Mouse (Mus musculus) liver, embryonic 14.5 days (tissue): ENCODE measurements around the gene Pla2g4f. TPM values are rescaled to one million over a fixed set of nuclear protein-coding genes. Genes with fewer than 3 reads are reported as not detected.

ENCODE experiments used
- ATAC-seq: fragments of 200-750 bp; cut with Nextera tagmentation; 2 replicates; pipeline ENCODE4 v1.8.0; 2017; ENCODE audit warnings: moderate number of reproducible peaks, mild to moderate bottlenecking, moderate library complexity; ENCODE audit not compliant: insufficient read depth
- DNase-seq, 3 experiments: peaks; one replicate each; pipeline ENCODE4 v3.0.0-alpha.2; 2012 to 2013; ENCODE audit warnings: low read depth in 3 of 3, low spot score in 3 of 3
- H3K27ac ChIP-seq: fragments of 300-500 bp; sonication (generic); 2 replicates; pipeline ENCODE4 v1.5.1; 2014; ENCODE audit warnings: moderate library complexity, mild to moderate bottlenecking, control low read depth, inconsistent platforms
- H3K27me3 ChIP-seq: fragments of 300-500 bp; sonication (generic); 2 replicates; pipeline ENCODE4 v1.6.1; 2014; ENCODE audit warnings: mild to moderate bottlenecking, low read length, moderate library complexity; ENCODE audit not compliant: control insufficient read depth, insufficient read depth
- H3K36me3 ChIP-seq: fragments of 300-500 bp; sonication (generic); replicated peaks from 2 replicates; pipeline ENCODE4 v1.6.1; 2014; ENCODE audit warnings: low read depth; ENCODE audit not compliant: control insufficient read depth, insufficient read depth
- H3K4me1 ChIP-seq, 2 experiments: fragments of 200-500 bp in 1 of 2; fragments of 300-500 bp in 1 of 2; sonication (generic) in 1 of 2; replicated peaks; 2 replicates each; pipeline ENCODE4 v1.6.1; 2012 to 2014; ENCODE audit warnings: antibody characterized with exemption in 1 of 2, inconsistent platforms in 1 of 2, low read length in 1 of 2; ENCODE audit not compliant: control insufficient read depth in 2 of 2, insufficient read depth in 2 of 2
- H3K4me2 ChIP-seq: fragments of 300-500 bp; sonication (generic); 2 replicates; pipeline ENCODE4 v1.6.1; 2014; ENCODE audit warnings: low read depth, mild to moderate bottlenecking, control low read depth, moderate library complexity
- H3K4me3 ChIP-seq, 2 experiments: fragments of 200-500 bp in 1 of 2; fragments of 300-500 bp in 1 of 2; sonication (generic) in 1 of 2; 2 replicates each; pipeline ENCODE4 v1.5.1; 2012 to 2014; ENCODE audit warnings: low read depth in 2 of 2, low read length in 2 of 2, mild to moderate bottlenecking in 2 of 2, control low read depth in 1 of 2, inconsistent platforms in 1 of 2, moderate library complexity in 1 of 2; ENCODE audit not compliant: insufficient read depth in 1 of 2
- H3K9ac ChIP-seq: fragments of 300-500 bp; sonication (generic); replicated peaks from 2 replicates; pipeline ENCODE4 v1.6.1; 2014; ENCODE audit warnings: mild to moderate bottlenecking, control low read depth, moderate library complexity
- H3K9me3 ChIP-seq: fragments of 300-500 bp; sonication (generic); 2 replicates; pipeline ENCODE4 v1.6.1; 2016; ENCODE audit warnings: low read length, mixed read lengths; ENCODE audit not compliant: control insufficient read depth
- CTCF ChIP-seq: IDR thresholded peaks from 2 replicates; pipeline ENCODE4 v1.5.1; 2016; ENCODE audit warnings: antibody characterized with exemption, low read depth, control low read depth
- EP300 ChIP-seq: IDR thresholded peaks from 2 replicates; pipeline ENCODE4 v1.6.1; 2016; ENCODE audit warnings: antibody characterized with exemption, low read depth
- WGBS: fragments of 180-500 bp; shearing (Covaris S2); extraction: QIAGEN DNeasy Blood & Tissue Kit; methylation state at CpG from one replicate; pipeline ENCODE4 v1.1.7; 2014; ENCODE audit not compliant: insufficient replicate concordance; 5-methylcytosine and 5-hydroxymethylcytosine counted together
- polyA plus RNA-seq, 2 experiments: library from polyadenylated mRNA; depleted of rRNA in 1 of 2; stranded (reverse) in 1 of 2; unstranded in 1 of 2; fragments of >200 nt; fragmentation: Nextera tagmentation in 1 of 2; extraction: Ambion mirVana in 1 of 2; gene quantifications; 2 replicates each; pipeline versions ENCODE4 v1.2.1 to v1.2.3; 2012 to 2014

Gene Pla2g4f
- polyA plus RNA-seq, 2 experiments: not detected

DNA sequence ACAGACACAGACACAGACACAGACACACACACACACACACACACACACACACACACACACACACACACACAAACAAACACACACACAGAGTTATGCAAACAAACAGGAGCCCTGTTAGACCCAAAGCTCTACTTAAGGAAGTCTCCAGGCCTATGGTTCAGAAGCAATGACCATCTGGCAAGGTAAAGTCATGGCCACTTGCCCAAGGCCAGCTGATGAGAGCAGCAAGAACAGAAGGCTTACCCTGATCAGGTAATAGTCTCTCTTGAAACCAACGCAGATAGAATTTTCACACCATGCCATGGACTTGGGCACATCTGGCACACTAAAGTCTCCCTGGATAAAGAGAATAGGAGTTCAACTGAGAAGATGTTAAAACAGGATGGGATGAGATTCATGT, 27.8 kb upstream of the Pla2g4f start:
- DNase-seq (no peak), ATAC-seq (no peak)
- H3K9ac ChIP-seq: no peak overlapping the region
- WGBS: 71% methylated on average over 1 of the region's 1 CpGs
- no peak overlapping the region for H3K4me2 ChIP-seq
- H3K27me3 ChIP-seq: no peaks in the 10 kb centered on the region
- H3K4me1 ChIP-seq: no peaks in the 10 kb centered on the region
- H3K4me3 ChIP-seq: no peak overlapping the region
- H3K36me3 ChIP-seq: peaks cover 23% of the 10 kb centered on the region
- H3K27ac ChIP-seq: no peak overlapping the region
- no peak for TF ChIP-seq CTCF
- TF ChIP-seq EP300: no peak
- H3K9me3 ChIP-seq: no peaks in the 10 kb centered on the region

DNA sequence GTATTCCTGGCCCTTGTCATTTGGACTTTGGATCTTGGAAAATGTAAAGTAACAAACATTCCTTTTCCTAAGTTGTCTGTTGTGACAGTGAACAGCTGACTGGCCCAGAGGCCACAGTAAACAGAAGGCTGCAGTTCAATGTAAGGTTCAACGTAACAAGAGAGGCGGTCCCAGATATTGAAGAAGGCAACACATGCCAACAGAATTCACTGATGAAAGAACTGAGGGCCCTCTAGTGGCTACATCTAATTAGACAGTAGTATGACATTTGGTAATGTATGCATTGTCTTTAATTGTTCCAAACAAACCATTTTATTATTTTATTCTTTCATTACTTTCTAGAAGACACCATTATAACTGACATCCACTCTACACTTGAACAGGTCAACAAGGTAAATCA, 23.9 kb upstream of the Pla2g4f start:
- TF ChIP-seq CTCF (peak; percentile 23; the same call in 1 of the 2 replicates), EP300 (no peak)
- ATAC-seq (no peak), DNase-seq (no peak)
- no peaks in the 10 kb centered on the region for H3K9me3 ChIP-seq
- H3K36me3 ChIP-seq: peaks cover 17% of the 10 kb centered on the region
- WGBS: 62% methylated on average over 2 of the region's 2 CpGs
- no peak overlapping the region for H3K4me3 ChIP-seq
- H3K4me2 ChIP-seq: no peak overlapping the region
- no peak overlapping the region for H3K27ac ChIP-seq
- no peak overlapping the region for H3K9ac ChIP-seq
- no peaks in the 10 kb centered on the region for H3K27me3 ChIP-seq
- H3K4me1 ChIP-seq: no peaks in the 10 kb centered on the region

DNA sequence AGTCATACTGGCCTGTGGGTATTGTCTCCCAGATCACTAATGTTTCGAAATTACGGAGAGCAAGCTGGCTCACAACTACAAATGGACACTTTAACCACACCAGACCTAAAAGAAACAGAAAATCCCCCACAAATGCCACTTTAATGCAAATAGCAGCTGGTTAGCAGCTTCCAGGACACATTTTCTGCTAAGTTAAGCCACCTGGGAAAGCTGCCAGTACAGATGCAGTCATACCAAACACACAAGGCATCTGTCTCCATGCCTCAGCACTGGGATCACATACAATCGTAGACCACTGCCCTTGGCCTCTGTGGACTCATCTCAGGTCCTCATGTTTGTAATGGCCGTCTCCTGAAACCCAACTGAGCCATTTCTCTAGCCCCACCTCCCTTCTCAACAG, 17.6 kb upstream of the Pla2g4f start:
- Histone ChIP-seq H3K27me3 (no peaks in the 10 kb centered on the region), H3K9me3 (no peaks in the 10 kb centered on the region), H3K4me1 (no peaks in the 10 kb centered on the region), H3K9ac (no peak overlapping the region), H3K27ac (no peak overlapping the region), H3K4me2 (no peak overlapping the region), H3K36me3 (peaks cover 19% of the 10 kb centered on the region), H3K4me3 (no peak overlapping the region)
- DNase-seq (no peak), ATAC-seq (no peak)
- WGBS: 70% methylated on average over 4 of the region's 4 CpGs
- TF ChIP-seq EP300 (no peak), CTCF (no peak)

DNA sequence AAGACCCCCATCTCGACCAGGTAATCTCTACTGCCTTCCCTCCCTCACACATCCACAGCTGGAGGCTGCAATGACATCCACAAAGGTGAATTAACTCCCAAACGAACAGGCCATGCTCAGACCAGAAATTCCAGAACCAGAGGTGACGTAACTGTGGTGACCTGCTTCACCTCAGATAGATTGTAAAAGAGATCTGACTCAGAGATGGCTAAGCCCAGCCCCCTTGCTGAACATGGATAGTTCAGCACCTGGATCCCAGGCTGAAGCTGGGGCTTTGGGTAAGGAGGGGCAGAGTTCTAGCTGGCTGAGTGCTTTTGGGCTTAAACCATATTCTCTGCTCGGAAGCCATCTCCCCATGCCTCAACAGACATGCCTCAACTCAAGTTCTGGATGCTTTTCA, 1.1 kb upstream of the Pla2g4f start:
- H3K4me3 ChIP-seq: no peak overlapping the region
- H3K9me3 ChIP-seq: no peaks in the 10 kb centered on the region
- H3K4me2 ChIP-seq: no peak overlapping the region
- no peak overlapping the region for H3K9ac ChIP-seq
- 59% methylated on average over 4 of the region's 4 CpGs for WGBS
- H3K36me3 ChIP-seq: no peaks in the 10 kb centered on the region
- H3K4me1 ChIP-seq: no peaks in the 10 kb centered on the region
- ATAC-seq (no peak), DNase-seq (no peak)
- TF ChIP-seq CTCF (no peak), EP300 (no peak)
- H3K27me3 ChIP-seq: no peaks in the 10 kb centered on the region
- H3K27ac ChIP-seq: no peak overlapping the region

DNA sequence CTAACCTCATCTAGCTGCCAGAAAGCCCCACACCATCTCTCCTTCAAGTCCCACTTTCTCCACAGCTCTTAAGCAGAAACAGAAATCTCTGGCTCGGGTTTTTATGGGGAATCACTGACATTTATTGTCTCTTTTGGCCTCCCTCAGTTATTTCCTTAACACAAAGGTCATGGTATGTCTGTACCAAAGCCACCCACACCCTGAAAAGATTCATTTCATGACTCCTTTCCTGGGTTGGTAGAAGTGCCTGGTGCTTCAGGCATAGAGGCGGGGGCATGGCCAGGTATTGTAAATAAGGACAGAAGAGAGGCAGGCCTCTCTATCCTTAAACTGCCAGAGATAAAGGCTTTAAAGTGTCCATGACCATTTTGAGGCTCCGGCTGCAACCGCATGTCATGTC, 522 bp upstream of the Pla2g4f start:
- ATAC-seq (no peak), DNase-seq (no peak)
- Histone ChIP-seq H3K4me2 (no peak overlapping the region), H3K9me3 (no peaks in the 10 kb centered on the region), H3K9ac (no peak overlapping the region), H3K27ac (no peak overlapping the region), H3K4me3 (no peak overlapping the region), H3K4me1 (no peaks in the 10 kb centered on the region), H3K36me3 (no peaks in the 10 kb centered on the region), H3K27me3 (no peaks in the 10 kb centered on the region)
- TF ChIP-seq EP300 (no peak), CTCF (no peak)
- 74% methylated on average over 4 of the region's 4 CpGs for WGBS
